Mouse (Mus musculus): Measurements from ENCODE around the gene Ranbp3l. TPM values are rescaled to one million over a fixed set of nuclear protein-coding genes. Genes with fewer than 3 reads are reported as not detected.
"Not testable (repeated sequence)": the region's sequence is repeated elsewhere in the genome, so short reads cannot be mapped to it uniquely, and the experiment has no call there.

Ranbp3l gene
- polyA plus RNA-seq, 1 experiment from 2014 or later, result not detected

- Histone ChIP-seq H3K4me2 (no peak overlapping the region), H3K27me3 (no peaks in the 10 kb centered on the region), H3K4me3 (replicated peaks) (no peak overlapping the region), H3K27ac (no peak overlapping the region), H3K9ac (replicated peaks) (no peak overlapping the region), H3K4me1 (replicated peaks) (no peaks in the 10 kb centered on the region), H3K9me3 (no peaks in the 10 kb centered on the region), H3K36me3 (no peaks in the 10 kb centered on the region)
- no peak for ATAC-seq (ENCODE audit: insufficient number of reproducible peaks, insufficient read depth, low FRiP score, low TSS enrichment, low read depth)
- whole genome bisulfite sequencing, result 78% methylated on average over 7 of the region's 7 CpGs
Measured at GRCm38 (mm10) chr15:8995490-8995889, 27.7 kb downstream of the Ranbp3l start.

- H3K9ac ChIP-seq (replicated peaks), result no peak overlapping the region
- no peak overlapping the region for H3K4me2 ChIP-seq
- 83% methylated on average over 2 of the region's 2 CpGs for WGBS
- H3K27me3 ChIP-seq, result no peaks in the 10 kb centered on the region
- no peak overlapping the region for H3K27ac ChIP-seq
- H3K4me1 ChIP-seq (replicated peaks), result no peaks in the 10 kb centered on the region
- no peak overlapping the region for H3K4me3 ChIP-seq (replicated peaks)
- no peaks in the 10 kb centered on the region for H3K36me3 ChIP-seq
- ATAC-seq (ENCODE audit: insufficient number of reproducible peaks, insufficient read depth, low FRiP score, low TSS enrichment, low read depth), result no peak
- H3K9me3 ChIP-seq, result no peaks in the 10 kb centered on the region
Measured at GRCm38 (mm10) chr15:9002762-9003161, 35.0 kb downstream of the Ranbp3l start.

- WGBS, result 36% methylated on average over 6 of the region's 6 CpGs
- Histone ChIP-seq H3K27ac (no peak overlapping the region), H3K27me3 (no peaks in the 10 kb centered on the region), H3K4me2 (no peak overlapping the region), H3K36me3 (no peaks in the 10 kb centered on the region), H3K4me1 (replicated peaks) (no peaks in the 10 kb centered on the region), H3K9ac (replicated peaks) (no peak overlapping the region), H3K9me3 (no peaks in the 10 kb centered on the region), H3K4me3 (replicated peaks) (no peak overlapping the region)
- ATAC-seq (ENCODE audit: insufficient number of reproducible peaks, insufficient read depth, low FRiP score, low TSS enrichment, low read depth), result no peak
Measured at GRCm38 (mm10) chr15:9009196-9009595, 41.4 kb downstream of the Ranbp3l start.

- Histone ChIP-seq H3K27me3 (no peaks in the 10 kb centered on the region), H3K36me3 (no peaks in the 10 kb centered on the region), H3K9me3 (peaks cover 3% of the 10 kb centered on the region), H3K4me3 (replicated peaks) (no peak overlapping the region), H3K4me1 (replicated peaks) (no peaks in the 10 kb centered on the region), H3K4me2 (no peak overlapping the region), H3K27ac (no peak overlapping the region), H3K9ac (replicated peaks) (no peak overlapping the region)
- WGBS, result 76% methylated on average over 2 of the region's 2 CpGs
- no peak for ATAC-seq (ENCODE audit: insufficient number of reproducible peaks, insufficient read depth, low FRiP score, low TSS enrichment, low read depth)
Measured at GRCm38 (mm10) chr15:9014541-9014940, 46.8 kb downstream of the Ranbp3l start.

GRCm38 (mm10) chr15:9015496-9015895, 47.7 kb downstream of the Ranbp3l start:
- not testable (repeated sequence) for H3K9me3 ChIP-seq; H3K4me2 ChIP-seq; H3K9ac ChIP-seq (replicated peaks); H3K27ac ChIP-seq; H3K36me3 ChIP-seq; H3K4me1 ChIP-seq (replicated peaks); H3K27me3 ChIP-seq; ATAC-seq (ENCODE audit: insufficient number of reproducible peaks, insufficient read depth, low FRiP score, low TSS enrichment, low read depth); H3K4me3 ChIP-seq (replicated peaks)
- 82% methylated on average over 6 of the region's 6 CpGs for WGBS

GRCm38 (mm10) chr15:9055704-9056103, 88.0 kb downstream of the Ranbp3l start:
- Histone ChIP-seq H3K9me3 (no peaks in the 10 kb centered on the region), H3K27me3 (no peaks in the 10 kb centered on the region), H3K27ac (no peak overlapping the region), H3K4me1 (replicated peaks) (no peaks in the 10 kb centered on the region), H3K9ac (replicated peaks) (no peak overlapping the region), H3K4me2 (no peak overlapping the region), H3K4me3 (replicated peaks) (no peak overlapping the region), H3K36me3 (no peaks in the 10 kb centered on the region)
- no peak for ATAC-seq (ENCODE audit: insufficient number of reproducible peaks, insufficient read depth, low FRiP score, low TSS enrichment, low read depth)

- 84% methylated on average over 2 of the region's 2 CpGs for WGBS
- H3K9me3 ChIP-seq, result no peaks in the 10 kb centered on the region
- H3K27me3 ChIP-seq, result no peaks in the 10 kb centered on the region
- H3K36me3 ChIP-seq, result no peaks in the 10 kb centered on the region
- no peak for ATAC-seq (ENCODE audit: insufficient number of reproducible peaks, insufficient read depth, low FRiP score, low TSS enrichment, low read depth)
- H3K4me2 ChIP-seq, result no peak overlapping the region
- H3K9ac ChIP-seq (replicated peaks), result no peak overlapping the region
- H3K4me1 ChIP-seq (replicated peaks), result no peaks in the 10 kb centered on the region
- H3K27ac ChIP-seq, result no peak overlapping the region
- no peak overlapping the region for H3K4me3 ChIP-seq (replicated peaks)
Measured at GRCm38 (mm10) chr15:9059856-9060255, 92.1 kb downstream of the Ranbp3l start.

- ATAC-seq (ENCODE audit: insufficient number of reproducible peaks, insufficient read depth, low FRiP score, low TSS enrichment, low read depth), result no peak
- no peaks in the 10 kb centered on the region for H3K4me1 ChIP-seq (replicated peaks)
- no peaks in the 10 kb centered on the region for H3K27me3 ChIP-seq
- H3K9me3 ChIP-seq, result no peaks in the 10 kb centered on the region
- H3K4me2 ChIP-seq, result no peak overlapping the region
- H3K4me3 ChIP-seq (replicated peaks), result no peak overlapping the region
- no peak overlapping the region for H3K27ac ChIP-seq
- 82% methylated on average over 7 of the region's 7 CpGs for WGBS
- no peak overlapping the region for H3K9ac ChIP-seq (replicated peaks)
- H3K36me3 ChIP-seq, result no peaks in the 10 kb centered on the region
Measured at GRCm38 (mm10) chr15:9061150-9061882, 93.6 kb downstream of the Ranbp3l start.

GRCm38 (mm10) chr15:9068881-9069280, 101.1 kb downstream of the Ranbp3l start:
- Histone ChIP-seq H3K4me2 (no peak overlapping the region), H3K4me3 (replicated peaks) (no peak overlapping the region), H3K36me3 (no peaks in the 10 kb centered on the region), H3K27me3 (no peaks in the 10 kb centered on the region), H3K27ac (no peak overlapping the region), H3K9ac (replicated peaks) (no peak overlapping the region), H3K9me3 (no peaks in the 10 kb centered on the region), H3K4me1 (replicated peaks) (peaks cover 23% of the 10 kb centered on the region)
- ATAC-seq (ENCODE audit: insufficient number of reproducible peaks, insufficient read depth, low FRiP score, low TSS enrichment, low read depth), result no peak
- WGBS, result 79% methylated on average over 4 of the region's 4 CpGs

- Histone ChIP-seq H3K9ac (replicated peaks) (peak overlapping the region; percentile 82), H3K9me3 (no peaks in the 10 kb centered on the region), H3K27ac (peak overlapping the region; percentile 94), H3K36me3 (no peaks in the 10 kb centered on the region), H3K27me3 (no peaks in the 10 kb centered on the region), H3K4me3 (replicated peaks) (peak overlapping the region; percentile 89), H3K4me2 (peak overlapping the region; percentile 78), H3K4me1 (replicated peaks) (peaks cover 36% of the 10 kb centered on the region)
- under 1% methylated on average over 3 of the region's 3 CpGs for WGBS
- peak; percentile 27; the same call in 1 of the 2 replicates for ATAC-seq (ENCODE audit: insufficient number of reproducible peaks, insufficient read depth, low FRiP score, low TSS enrichment, low read depth)
Measured at GRCm38 (mm10) chr15:9070353-9070752, 102.6 kb downstream of the Ranbp3l start.

- ATAC-seq (ENCODE audit: insufficient number of reproducible peaks, insufficient read depth, low FRiP score, low TSS enrichment, low read depth), result peak; percentile 99
- peak within 1 kb of the TSS; percentile 89 for H3K4me3 ChIP-seq (replicated peaks)
- H3K4me2 ChIP-seq, result peak within 1 kb of the TSS; percentile 78
- peak within 1 kb of the TSS; percentile 94 for H3K27ac ChIP-seq
- no peaks in the 10 kb centered on the region for H3K36me3 ChIP-seq
- peak within 1 kb of the TSS; percentile 94 for H3K9ac ChIP-seq (replicated peaks)
- WGBS, result under 1% methylated on average over 44 of the region's 54 CpGs
- H3K4me1 ChIP-seq (replicated peaks), result peaks cover 40% of the 10 kb centered on the region
- H3K27me3 ChIP-seq, result no peaks in the 10 kb centered on the region
- H3K9me3 ChIP-seq, result no peaks in the 10 kb centered on the region
Measured at GRCm38 (mm10) chr15:9070912-9071555, 103.3 kb downstream of the Ranbp3l start, which contains the start of gene Nadk2. TSS of gene Nadk2 (plus strand) at chr15:9071260.

All from limb, embryonic 12.5 days (tissue).